Mouse (Mus musculus): ENCODE measurements around the gene Tspan2.

DNA sequence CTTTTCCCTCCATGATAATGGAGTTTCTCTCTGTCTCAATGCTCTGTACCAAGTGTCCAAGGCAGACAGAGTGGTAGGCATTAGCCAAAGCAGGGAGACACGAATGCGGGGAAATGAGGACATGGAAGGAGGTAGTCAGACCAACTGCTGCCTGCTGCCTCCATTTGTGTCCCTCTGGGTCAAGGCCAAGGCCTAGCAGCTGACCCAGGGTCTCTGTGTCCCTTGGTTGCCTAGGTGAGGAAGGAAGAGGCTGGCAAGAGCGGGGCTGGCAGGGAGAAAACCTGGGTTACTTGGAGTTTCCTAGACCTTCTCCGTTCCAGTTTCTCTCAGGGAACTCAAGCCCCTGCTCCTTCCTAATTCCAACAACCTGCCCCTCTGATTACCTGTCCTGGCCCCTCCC is 17.7 kb downstream of the Tspan2 start:
- TF ChIP-seq POLR2A (IDR thresholded peaks at IDR 0.05; ENCODE audit: borderline replicate concordance, extremely low read depth, low read depth, low read length), result no peak
- TF ChIP-seq CTCF (IDR thresholded peaks at IDR 0.05; ENCODE audit: insufficient read depth, low read length), result no peak
